Mouse (Mus musculus) liver, embryonic 11.5 days (tissue): ENCODE measurements around the gene Dnajc7. TPM values are rescaled to one million over a fixed set of nuclear protein-coding genes. Genes with fewer than 3 reads are reported as not detected.
A peak's percentile ranks its signal among the peaks of the same experiment; 100 is the strongest.

Source experiments
- ATAC-seq: fragments of 200-750 bp; cut with Nextera tagmentation; replicated peaks from 2 replicates; pipeline ENCODE4 v1.8.0; 2017; ENCODE audit warnings: moderate number of reproducible peaks, mild to moderate bottlenecking, moderate TSS enrichment, moderate library complexity; ENCODE audit not compliant: low FRiP score
- DNase-seq: peaks from one replicate; pipeline ENCODE4 v3.0.0-alpha.2; 2017; ENCODE audit warnings: low spot score
- H3K27ac ChIP-seq: fragments of 300-500 bp; sonication (generic); 2 replicates; pipeline ENCODE4 v1.5.1; 2014; ENCODE audit warnings: mild to moderate bottlenecking, low read depth, low read length, control low read depth
- H3K27me3 ChIP-seq: fragments of 300-500 bp; sonication (generic); replicated peaks from 2 replicates; pipeline ENCODE4 v1.6.1; 2014; ENCODE audit warnings: low read length, mixed read lengths; ENCODE audit not compliant: control insufficient read depth, insufficient read depth
- H3K36me3 ChIP-seq: fragments of 300-500 bp; sonication (generic); 2 replicates; pipeline ENCODE4 v1.6.1; 2014; ENCODE audit warnings: mild to moderate bottlenecking, low read length, moderate library complexity, mixed read lengths; ENCODE audit not compliant: control insufficient read depth, insufficient read depth
- H3K4me1 ChIP-seq: fragments of 300-500 bp; sonication (generic); replicated peaks from 2 replicates; pipeline ENCODE4 v1.6.1; 2014; ENCODE audit warnings: low read length, mixed read lengths; ENCODE audit not compliant: control insufficient read depth, insufficient read depth
- H3K4me2 ChIP-seq: fragments of 300-500 bp; sonication (generic); 2 replicates; pipeline ENCODE4 v1.6.1; 2014; ENCODE audit warnings: mild to moderate bottlenecking, control low read depth, moderate library complexity
- H3K4me3 ChIP-seq: fragments of 300-500 bp; sonication (generic); 2 replicates; pipeline ENCODE4 v1.5.1; 2014; ENCODE audit warnings: low read depth, low read length, control low read depth
- H3K9ac ChIP-seq: fragments of 300-500 bp; sonication (generic); 2 replicates; pipeline ENCODE4 v1.6.1; 2014; ENCODE audit warnings: low read depth, low read length, control low read depth
- H3K9me3 ChIP-seq: fragments of 300-500 bp; sonication (generic); 2 replicates; pipeline ENCODE4 v1.6.1; 2016; ENCODE audit warnings: low read length, inconsistent platforms, mixed read lengths; ENCODE audit not compliant: control insufficient read depth
- WGBS: fragments of 180-500 bp; shearing (Covaris S2); extraction: QIAGEN DNeasy Blood & Tissue Kit; methylation state at CpG from one replicate; pipeline ENCODE4 v1.1.7; 2014; 5-methylcytosine and 5-hydroxymethylcytosine counted together
- polyA plus RNA-seq: library from polyadenylated mRNA; unstranded; fragments of >200 nt; fragmentation: Nextera tagmentation; extraction: Ambion mirVana; gene quantifications from 2 replicates; pipeline ENCODE4 v1.2.1, GENCODE M21; 2014

Gene Dnajc7
- polyA plus RNA-seq, 1 experiment from 2014 or later, result 70.8 TPM

DNA sequence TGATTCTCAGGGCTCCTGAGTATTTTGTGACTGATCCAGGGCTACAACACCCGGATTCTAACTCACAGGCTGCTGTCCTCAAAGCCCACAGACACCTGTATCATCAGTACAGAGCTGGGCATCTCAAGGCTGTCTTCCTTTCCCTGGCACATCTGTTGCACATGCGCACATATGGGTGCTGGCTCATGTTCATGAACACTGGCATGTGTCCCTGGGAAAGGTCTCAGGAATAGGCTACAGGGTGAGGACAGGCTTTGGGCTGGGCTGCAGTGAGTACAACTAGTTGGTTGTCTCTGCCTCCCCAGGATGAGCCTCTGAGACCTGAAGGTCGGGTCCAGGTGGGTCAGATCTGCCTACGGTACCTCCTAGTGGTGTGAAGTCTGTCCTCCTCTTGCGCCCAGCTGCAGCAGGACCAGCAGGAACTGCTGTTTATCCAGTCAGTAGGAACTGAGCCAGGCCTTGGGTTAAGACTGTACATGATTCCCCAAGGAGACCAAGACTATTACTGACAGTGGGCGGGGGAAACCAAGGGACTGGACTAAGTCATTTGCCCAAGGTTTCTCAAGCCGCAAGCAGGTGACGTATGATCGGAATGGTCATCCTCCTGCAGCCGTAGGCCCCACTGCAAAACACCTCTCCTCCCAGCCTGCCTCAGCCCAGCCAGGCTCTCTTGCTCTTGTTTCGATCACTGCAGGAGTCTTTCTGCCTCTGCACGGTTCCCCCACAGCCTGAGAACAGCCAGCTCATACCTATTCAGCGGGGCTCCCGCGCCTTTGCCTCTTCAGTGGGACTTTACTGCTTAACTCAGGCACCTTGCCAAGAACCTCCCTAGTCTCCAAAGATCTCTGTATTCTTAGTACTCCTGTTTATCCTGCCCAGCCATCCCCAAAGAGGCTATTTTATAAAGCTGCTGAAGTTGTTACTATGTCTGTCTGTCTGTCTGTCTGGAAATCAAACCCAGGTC, 23.9 kb upstream of the Dnajc7 start:
- Histone ChIP-seq H3K36me3 (no peaks in the 10 kb centered on the region), H3K9ac (no peak overlapping the region), H3K4me2 (no peak overlapping the region), H3K4me1 (no peaks in the 10 kb centered on the region), H3K4me3 (no peak overlapping the region), H3K27ac (no peak overlapping the region), H3K9me3 (no peaks in the 10 kb centered on the region), H3K27me3 (peaks cover 26% of the 10 kb centered on the region)
- ATAC-seq (no peak), DNase-seq (no peak)
- 67% methylated on average over 15 of the region's 15 CpGs for WGBS

GRCm38 (mm10) chr11:100640159-100640906, 20.4 kb upstream of the Dnajc7 start:
- Histone ChIP-seq H3K4me3 (peak overlapping the region; percentile 32), H3K9me3 (no peaks in the 10 kb centered on the region), H3K9ac (no peak overlapping the region), H3K4me2 (peak overlapping the region; percentile 63), H3K27me3 (peaks cover 37% of the 10 kb centered on the region), H3K27ac (no peak overlapping the region), H3K36me3 (no peaks in the 10 kb centered on the region), H3K4me1 (no peaks in the 10 kb centered on the region)
- no peak for ATAC-seq
- DNase-seq, result no peak
- 8% methylated on average over 52 of the region's 52 CpGs for WGBS

DNA sequence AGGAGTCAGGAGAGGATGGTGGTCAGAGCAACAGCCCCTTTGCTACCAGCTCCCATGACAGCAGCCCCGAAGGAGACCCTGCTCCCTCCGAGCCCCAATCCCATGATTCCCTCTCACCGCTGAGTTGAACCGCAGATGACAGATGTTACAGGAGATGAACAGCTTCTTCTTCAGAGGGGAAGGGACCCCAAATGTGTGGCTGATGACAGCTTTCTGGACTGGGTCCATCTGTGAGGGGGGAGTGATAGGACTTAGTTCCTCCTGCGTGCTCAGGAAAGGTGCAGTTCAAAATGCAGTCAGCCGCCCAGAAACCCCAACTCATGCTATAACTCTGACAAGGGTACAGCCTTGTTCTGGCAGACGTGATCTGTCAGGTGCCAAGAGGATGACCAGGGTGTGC, 14.6 kb upstream of the Dnajc7 start:
- peaks cover 26% of the 10 kb centered on the region for H3K27me3 ChIP-seq

GRCm38 (mm10) chr11:100628862-100629352, 8.9 kb upstream of the Dnajc7 start:
- no peak overlapping the region for H3K4me3 ChIP-seq
- H3K9me3 ChIP-seq, result no peaks in the 10 kb centered on the region
- H3K36me3 ChIP-seq, result peaks cover 5% of the 10 kb centered on the region; the same call in 1 of the 2 replicates
- 70% methylated on average over 13 of the region's 13 CpGs for WGBS
- H3K27me3 ChIP-seq, result peaks cover 2% of the 10 kb centered on the region; the same call in 1 of the 2 replicates
- ATAC-seq (no peak), DNase-seq (no peak)
- no peak overlapping the region for H3K27ac ChIP-seq
- no peak overlapping the region for H3K9ac ChIP-seq
- H3K4me2 ChIP-seq, result no peak overlapping the region
- peaks cover 14% of the 10 kb centered on the region for H3K4me1 ChIP-seq

More for the DNA sequence above, 14.6 kb upstream of the Dnajc7 start:
- no peaks in the 10 kb centered on the region for H3K36me3 ChIP-seq
- H3K9me3 ChIP-seq, result no peaks in the 10 kb centered on the region
- no peak overlapping the region for H3K4me2 ChIP-seq
- no peaks in the 10 kb centered on the region for H3K4me1 ChIP-seq
- ATAC-seq, result no peak
- DNase-seq, result no peak
- WGBS, result 65% methylated on average over 7 of the region's 7 CpGs
- H3K9ac ChIP-seq, result no peak overlapping the region
- no peak overlapping the region for H3K27ac ChIP-seq
- no peak overlapping the region for H3K4me3 ChIP-seq

GRCm38 (mm10) chr11:100628056-100628455, 8.1 kb upstream of the Dnajc7 start:
- no peak for ATAC-seq
- peaks cover 18% of the 10 kb centered on the region for H3K4me1 ChIP-seq

DNA sequence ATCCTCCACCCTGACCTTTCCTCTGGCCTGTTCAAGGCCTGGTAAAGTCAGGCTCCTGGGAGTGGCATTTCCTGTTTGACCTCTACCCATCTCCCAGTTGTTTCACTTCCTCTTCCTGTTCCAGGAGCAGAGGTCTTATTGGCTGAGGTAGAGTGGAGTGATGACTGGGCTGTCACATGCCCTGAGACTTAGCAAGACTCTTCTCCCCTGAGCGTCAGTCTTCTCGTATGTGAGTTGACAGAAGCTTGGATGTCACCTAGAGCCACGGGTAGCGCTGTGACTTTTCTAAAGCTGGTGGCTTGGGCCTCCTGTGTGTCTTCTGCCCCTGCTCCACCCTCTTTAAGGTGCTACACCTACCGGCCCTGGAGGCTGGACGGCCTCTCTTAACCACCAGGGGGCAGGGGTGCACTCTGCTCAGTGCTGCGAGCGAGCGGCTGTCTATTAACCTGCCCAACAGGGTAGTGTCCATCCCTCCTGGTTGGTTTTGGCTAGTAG, 6.8 kb upstream of the Dnajc7 start:
- H3K4me1 ChIP-seq, result peaks cover 18% of the 10 kb centered on the region
- H3K36me3 ChIP-seq, result peaks cover 5% of the 10 kb centered on the region; the same call in 1 of the 2 replicates
- DNase-seq (peak; percentile 69), ATAC-seq (peak; percentile 73)
- WGBS, result 17% methylated on average over 9 of the region's 9 CpGs
- no peaks in the 10 kb centered on the region for H3K27me3 ChIP-seq
- no peak overlapping the region; the same call in 1 of the 2 replicates for H3K27ac ChIP-seq
- H3K9me3 ChIP-seq, result no peaks in the 10 kb centered on the region
- no peak overlapping the region for H3K4me3 ChIP-seq
- no peak overlapping the region for H3K9ac ChIP-seq
- peak overlapping the region; percentile 30; the same call in 1 of the 2 replicates for H3K4me2 ChIP-seq

More at GRCm38 (mm10) chr11:100628056-100628455, 8.1 kb upstream of the Dnajc7 start:
- DNase-seq, result no peak
- peaks cover 5% of the 10 kb centered on the region; the same call in 1 of the 2 replicates for H3K36me3 ChIP-seq
- H3K27ac ChIP-seq, result no peak overlapping the region
- no peaks in the 10 kb centered on the region for H3K27me3 ChIP-seq
- H3K9ac ChIP-seq, result no peak overlapping the region
- no peaks in the 10 kb centered on the region for H3K9me3 ChIP-seq
- no peak overlapping the region for H3K4me3 ChIP-seq
- 75% methylated on average over 5 of the region's 5 CpGs for WGBS
- H3K4me2 ChIP-seq, result no peak overlapping the region

DNA sequence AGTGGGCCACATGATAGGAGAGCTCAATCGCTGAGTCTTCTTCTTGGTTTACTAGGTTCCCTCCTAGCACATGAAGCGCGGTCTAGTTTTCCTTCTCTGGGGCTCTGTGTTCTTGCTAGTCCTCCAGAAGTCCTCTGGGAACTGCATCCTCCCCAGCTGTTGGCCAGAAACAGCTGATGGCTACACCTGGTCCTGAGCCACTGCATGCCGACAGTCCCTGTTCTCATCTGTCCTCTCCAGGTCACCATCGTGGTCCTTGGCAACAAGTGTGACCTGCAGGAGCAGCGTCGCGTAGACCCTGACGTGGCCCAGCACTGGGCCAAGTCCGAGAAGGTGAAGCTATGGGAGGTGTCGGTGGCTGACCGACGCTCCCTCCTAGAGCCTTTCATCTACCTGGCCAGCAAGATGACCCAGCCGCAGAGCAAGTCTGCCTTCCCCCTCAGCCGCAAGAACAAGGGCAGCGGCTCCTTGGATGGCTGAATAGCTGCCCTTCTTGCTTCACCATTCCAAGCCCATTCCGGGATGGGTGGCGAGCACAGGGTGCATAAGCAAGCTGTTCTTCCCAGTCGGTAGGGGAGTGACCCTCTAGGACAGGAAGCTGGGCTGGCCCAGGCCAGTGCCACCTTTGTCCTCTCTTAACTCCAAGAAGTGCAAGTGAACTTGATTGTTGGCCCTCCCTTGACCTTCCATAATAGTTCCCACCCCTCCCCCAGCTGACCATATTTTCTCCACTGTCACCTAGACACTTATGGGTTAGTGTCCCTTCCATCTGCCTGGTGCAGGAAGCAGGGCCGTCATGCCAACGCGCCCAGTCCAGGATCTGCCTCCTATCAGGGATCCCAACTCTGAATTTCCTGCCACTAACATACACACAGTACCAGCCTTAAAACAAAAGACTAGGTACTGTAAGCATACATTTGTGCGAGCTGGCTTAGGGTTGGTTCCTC, 6.1 kb upstream of the Dnajc7 start:
- Histone ChIP-seq H3K4me2 (peak overlapping the region; percentile 6; the same call in 1 of the 2 replicates), H3K36me3 (peaks cover 5% of the 10 kb centered on the region; the same call in 1 of the 2 replicates), H3K4me1 (peaks cover 18% of the 10 kb centered on the region), H3K27me3 (no peaks in the 10 kb centered on the region), H3K9ac (no peak overlapping the region), H3K9me3 (no peaks in the 10 kb centered on the region), H3K27ac (no peak overlapping the region), H3K4me3 (no peak overlapping the region)
- 91% methylated on average over 23 of the region's 23 CpGs for WGBS
- DNase-seq, result no peak
- no peak for ATAC-seq
